Mouse (Mus musculus) myocyte (in vitro differentiated cells): Measurements from ENCODE around the gene Osbpl6. TPM values are rescaled to one million over a fixed set of nuclear protein-coding genes. Genes with fewer than 3 reads are reported as not detected.

Source experiments
- H3K27me3 ChIP-seq: one replicate; pipeline ENCODE4 v1.6.1; 2011; ENCODE audit not compliant: control insufficient read depth, insufficient read depth, insufficient read length
- H3K36me3 ChIP-seq: one replicate; pipeline ENCODE4 v1.6.1; 2011; ENCODE audit not compliant: control insufficient read depth, insufficient read depth
- H3K4me2 ChIP-seq: one replicate; pipeline ENCODE4 v1.6.1; 2011; ENCODE audit warnings: low read depth, control low read depth
- H3K4me3 ChIP-seq: one replicate; pipeline ENCODE4 v1.5.1; 2011; ENCODE audit warnings: mild to moderate bottlenecking, control low read depth, moderate library complexity
- H3K79me2 ChIP-seq: one replicate; pipeline ENCODE4 v1.6.1; 2011; ENCODE audit not compliant: control insufficient read depth, insufficient read depth
- H3ac ChIP-seq: one replicate; pipeline ENCODE4 v1.6.1; 2011; ENCODE audit not compliant: control insufficient read depth, insufficient read length
- CEBPB ChIP-seq: IDR thresholded peaks from 2 replicates; pipeline ENCODE4 v1.6.1; 2011; ENCODE audit warnings: mild to moderate bottlenecking, moderate library complexity; ENCODE audit not compliant: poor library complexity, insufficient read depth, severe bottlenecking
- E2F4 ChIP-seq: IDR thresholded peaks from one replicate; pipeline ENCODE4 v1.6.1; 2011; ENCODE audit warnings: mild to moderate bottlenecking, control low read depth, moderate library complexity; ENCODE audit not compliant: insufficient read depth
- MAX ChIP-seq: IDR thresholded peaks from one replicate; pipeline ENCODE4 v1.6.1; 2011; ENCODE audit warnings: low read depth, mild to moderate bottlenecking, control low read depth
- MYOD1 ChIP-seq, 3 experiments: IDR thresholded peaks; one replicate each; pipeline ENCODE4 v1.6.1; 2011; ENCODE audit warnings: control low read depth in 2 of 3, low read depth in 2 of 3, mild to moderate bottlenecking in 2 of 3, moderate library complexity in 1 of 3; ENCODE audit not compliant: insufficient read length in 2 of 3, control insufficient read depth in 1 of 3
- MYOG ChIP-seq, 3 experiments: IDR thresholded peaks; one replicate each; pipeline ENCODE4 v1.6.1; 2011; ENCODE audit warnings: control low read depth in 2 of 3, low read depth in 2 of 3, mild to moderate bottlenecking in 2 of 3; ENCODE audit not compliant: insufficient read length in 2 of 3, control insufficient read depth in 1 of 3, insufficient read depth in 1 of 3
- POLR2A ChIP-seq: IDR thresholded peaks from one replicate; pipeline ENCODE4 v1.6.1; 2011; ENCODE audit warnings: low read depth, mild to moderate bottlenecking, control low read depth, moderate library complexity; ENCODE audit not compliant: insufficient read length
- POLR2AphosphoS2 ChIP-seq: IDR thresholded peaks from one replicate; pipeline ENCODE4 v1.6.1; 2011; ENCODE audit warnings: low read depth, control low read depth; ENCODE audit not compliant: insufficient read length
- REST ChIP-seq: IDR thresholded peaks from one replicate; pipeline ENCODE4 v1.6.1; 2011; ENCODE audit warnings: mild to moderate bottlenecking, control low read depth, moderate library complexity; ENCODE audit not compliant: insufficient read depth, insufficient read length
- SRF ChIP-seq: IDR thresholded peaks from one replicate; pipeline ENCODE4 v1.6.1; 2011; ENCODE audit warnings: low read depth; ENCODE audit not compliant: control insufficient read depth, insufficient read length
- TCF12 ChIP-seq: IDR thresholded peaks from one replicate; pipeline ENCODE4 v1.6.1; 2011; ENCODE audit warnings: mild to moderate bottlenecking, control low read depth; ENCODE audit not compliant: poor library complexity, insufficient read depth, severe bottlenecking
- TCF3 ChIP-seq: IDR thresholded peaks from one replicate; pipeline ENCODE4 v1.6.1; 2011; ENCODE audit warnings: low read depth, control low read depth; ENCODE audit not compliant: insufficient read length
- USF1 ChIP-seq: IDR thresholded peaks from one replicate; pipeline ENCODE4 v1.6.1; 2011; ENCODE audit warnings: low read depth, mild to moderate bottlenecking, control low read depth, moderate library complexity
- polyA plus RNA-seq: library from polyadenylated mRNA; unstranded; fragments of >200 nt; fragmentation: generic; extraction: Trizol; gene quantifications from one replicate; pipeline ENCODE4 v1.2.1, GENCODE M21; 2012; ENCODE audit warnings: missing spikeins

Gene Osbpl6
- polyA plus RNA-seq, 1 experiment: 1.7 TPM

DNA sequence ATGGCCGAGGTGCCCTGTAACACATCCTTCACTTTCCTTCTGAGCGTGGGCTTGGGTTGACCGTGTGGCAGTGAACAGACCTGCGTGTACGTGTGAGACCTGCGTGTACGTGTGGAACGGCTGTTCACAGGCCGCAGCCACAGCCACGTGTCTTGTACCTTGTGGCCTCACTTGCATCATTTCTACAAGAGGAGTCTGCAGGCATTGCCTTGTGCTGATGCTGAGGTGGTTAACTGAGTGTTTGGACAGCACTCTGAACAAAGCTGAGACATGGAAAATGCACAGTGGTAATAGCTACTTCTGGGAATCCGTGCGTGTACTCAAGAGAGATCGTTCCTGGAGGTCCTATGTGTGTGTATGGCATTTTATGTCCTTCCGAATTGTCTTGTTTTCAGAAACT lies 111.2 kb downstream of the Osbpl6 start:
- TF ChIP-seq POLR2AphosphoS2 (no peak), MYOD1 (IDR thresholded peaks at IDR 0.05; ENCODE audit: control insufficient read depth in 1 of 3, insufficient read length in 2 of 3, low read depth in 2 of 3) (no peak)
- H3K4me3 ChIP-seq: no peak overlapping the region
- no peaks in the 10 kb centered on the region for H3K36me3 ChIP-seq
- no peaks in the 10 kb centered on the region for H3K79me2 ChIP-seq
- H3K27me3 ChIP-seq: no peaks in the 10 kb centered on the region
- H3ac ChIP-seq: no peak overlapping the region
- no peak overlapping the region for H3K4me2 ChIP-seq

DNA sequence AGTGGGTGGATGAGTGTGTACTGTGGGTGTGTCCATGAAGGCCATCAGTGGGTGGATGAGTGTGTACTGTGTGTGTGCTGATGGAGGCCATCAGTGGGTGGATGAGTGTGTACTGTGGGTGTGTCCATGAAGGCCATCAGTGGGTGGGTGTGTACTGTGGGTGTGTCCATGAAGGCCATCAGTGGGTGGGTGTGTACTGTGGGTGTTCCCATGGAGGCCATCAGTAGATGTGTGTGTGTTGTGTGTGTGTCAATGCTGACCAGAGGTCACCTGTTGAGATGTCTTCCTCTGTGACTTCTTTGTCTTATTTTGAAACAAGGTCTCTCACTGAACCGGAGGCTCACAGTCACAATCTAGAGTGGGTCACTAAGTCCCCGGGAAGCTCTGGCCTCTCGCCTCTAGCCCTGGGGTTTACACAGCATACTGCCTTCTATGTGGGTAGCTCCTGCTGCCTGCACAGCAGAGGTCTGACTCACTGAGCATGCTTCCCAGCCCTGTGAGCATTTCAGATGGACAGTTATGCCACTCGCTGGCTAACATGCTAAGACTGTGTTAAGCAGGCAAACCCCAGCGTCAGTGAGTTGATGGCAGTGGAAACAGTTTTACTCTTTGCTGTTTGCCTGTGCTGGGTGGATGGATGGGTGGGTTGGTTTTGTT lies 112.2 kb downstream of the Osbpl6 start:
- TF ChIP-seq MYOG (IDR thresholded peaks at IDR 0.05; ENCODE audit: control insufficient read depth in 1 of 3, insufficient read depth in 1 of 3, insufficient read length in 2 of 3, low read depth in 2 of 3): no peak
- TF ChIP-seq REST: no peak
- TF ChIP-seq CEBPB: no peak
- no peak for TF ChIP-seq USF1
- no peak for TF ChIP-seq MAX
- no peak for TF ChIP-seq E2F4
- no peak for TF ChIP-seq SRF
- no peak for TF ChIP-seq MYOD1 (IDR thresholded peaks at IDR 0.05; ENCODE audit: control insufficient read depth in 1 of 3, insufficient read length in 2 of 3, low read depth in 2 of 3)
- no peak for TF ChIP-seq POLR2A
- TF ChIP-seq TCF12: no peak
- TF ChIP-seq TCF3: no peak
- H3K27me3 ChIP-seq: no peaks in the 10 kb centered on the region
- no peak overlapping the region for H3K4me2 ChIP-seq
- no peaks in the 10 kb centered on the region for H3K79me2 ChIP-seq
- H3ac ChIP-seq: no peak overlapping the region
- no peak overlapping the region for H3K4me3 ChIP-seq
- no peaks in the 10 kb centered on the region for H3K36me3 ChIP-seq

DNA sequence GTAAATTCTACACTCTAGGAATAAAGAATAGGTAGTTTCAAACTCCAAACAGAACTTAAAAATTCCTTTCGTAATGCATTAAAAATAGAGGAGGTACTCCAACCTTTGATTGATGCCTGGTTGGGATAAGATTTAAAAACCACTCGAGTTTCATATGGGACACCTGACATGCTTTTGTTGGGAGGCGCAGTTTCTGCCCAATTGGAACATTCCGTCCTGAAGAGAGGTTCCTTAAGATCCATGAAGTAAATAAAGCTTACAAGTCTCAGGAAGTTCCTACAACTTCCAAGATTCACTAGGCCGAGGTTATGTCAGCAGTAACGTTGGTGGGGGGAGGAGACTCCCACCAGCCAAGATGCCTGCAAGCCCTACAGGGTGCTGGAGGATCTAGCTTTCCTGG lies 115.3 kb downstream of the Osbpl6 start:
- Histone ChIP-seq H3ac (no peak overlapping the region), H3K4me3 (no peak overlapping the region), H3K27me3 (no peaks in the 10 kb centered on the region), H3K79me2 (no peaks in the 10 kb centered on the region), H3K4me2 (no peak overlapping the region), H3K36me3 (no peaks in the 10 kb centered on the region)
- TF ChIP-seq TCF3 (no peak), POLR2A (no peak), MYOD1 (IDR thresholded peaks at IDR 0.05; ENCODE audit: control insufficient read depth in 1 of 3, insufficient read length in 2 of 3, low read depth in 2 of 3) (no peak), USF1 (no peak), POLR2AphosphoS2 (no peak), CEBPB (no peak), MAX (no peak), E2F4 (no peak), SRF (no peak), TCF12 (no peak), REST (no peak), MYOG (IDR thresholded peaks at IDR 0.05; ENCODE audit: control insufficient read depth in 1 of 3, insufficient read depth in 1 of 3, insufficient read length in 2 of 3, low read depth in 2 of 3) (no peak)

DNA sequence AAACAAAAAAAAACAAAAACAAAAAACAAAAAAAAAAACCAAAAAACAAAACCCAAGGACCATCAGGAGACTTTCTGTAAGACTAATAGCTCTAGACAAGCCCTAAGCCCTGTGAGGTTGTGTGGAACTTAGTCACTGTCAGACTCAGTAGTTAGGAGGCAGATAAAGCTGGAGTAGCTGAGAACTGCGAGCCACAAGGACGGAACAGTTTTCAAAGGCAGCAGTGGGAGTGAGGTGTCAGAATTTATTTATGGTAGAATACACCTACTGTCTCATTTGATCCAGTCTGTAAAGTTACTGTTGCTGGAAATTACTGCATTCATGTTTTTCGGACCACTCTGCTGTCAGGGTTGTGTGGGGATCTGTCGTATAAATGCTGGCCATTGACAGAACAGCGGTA lies 118.1 kb downstream of the Osbpl6 start:
- no peaks in the 10 kb centered on the region for H3K79me2 ChIP-seq
- H3ac ChIP-seq: no peak overlapping the region
- TF ChIP-seq CEBPB (no peak), USF1 (no peak), POLR2A (no peak), SRF (no peak), REST (no peak), TCF12 (no peak), TCF3 (no peak), MYOG (IDR thresholded peaks at IDR 0.05; ENCODE audit: control insufficient read depth in 1 of 3, insufficient read depth in 1 of 3, insufficient read length in 2 of 3, low read depth in 2 of 3) (no peak), MYOD1 (IDR thresholded peaks at IDR 0.05; ENCODE audit: control insufficient read depth in 1 of 3, insufficient read length in 2 of 3, low read depth in 2 of 3) (no peak), MAX (no peak)
- H3K4me3 ChIP-seq: no peak overlapping the region
- no peaks in the 10 kb centered on the region for H3K27me3 ChIP-seq
- H3K36me3 ChIP-seq: no peaks in the 10 kb centered on the region
- H3K4me2 ChIP-seq: no peak overlapping the region

DNA sequence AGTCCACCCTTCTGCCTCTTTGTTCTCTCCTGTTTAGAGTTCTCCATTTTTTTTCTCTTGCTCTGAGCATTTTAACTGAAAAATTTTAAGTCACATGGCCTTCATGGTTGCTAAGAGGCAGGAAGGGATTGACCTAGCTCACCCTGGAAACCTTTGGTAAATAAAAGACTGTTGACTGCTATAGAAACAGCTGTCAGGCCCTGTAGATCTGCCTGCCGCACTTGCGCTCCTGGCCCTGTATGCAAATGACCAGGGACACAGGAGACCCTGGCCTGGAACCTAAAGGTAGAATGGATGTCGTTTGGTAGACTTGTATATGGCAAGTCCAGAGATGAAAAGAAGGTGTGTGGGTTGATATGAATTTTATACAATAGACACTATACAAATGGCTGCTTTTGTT lies 119.3 kb downstream of the Osbpl6 start:
- no peaks in the 10 kb centered on the region for H3K36me3 ChIP-seq
- H3K79me2 ChIP-seq: no peaks in the 10 kb centered on the region
- H3K4me3 ChIP-seq: no peak overlapping the region
- no peaks in the 10 kb centered on the region for H3K27me3 ChIP-seq
- no peak overlapping the region for H3K4me2 ChIP-seq
- no peak overlapping the region for H3ac ChIP-seq
- no peak for TF ChIP-seq TCF3
- TF ChIP-seq SRF: no peak
- no peak for TF ChIP-seq E2F4
- TF ChIP-seq POLR2AphosphoS2: no peak
- TF ChIP-seq CEBPB: no peak
- TF ChIP-seq MYOD1 (IDR thresholded peaks at IDR 0.05; ENCODE audit: control insufficient read depth in 1 of 3, insufficient read length in 2 of 3, low read depth in 2 of 3): no peak
- TF ChIP-seq TCF12: no peak
- no peak for TF ChIP-seq POLR2A
